Mouse (Mus musculus) lung, embryonic 14.5 days (tissue): ENCODE data around the gene Gpr162. TPM values are rescaled to one million over a fixed set of nuclear protein-coding genes. Genes with fewer than 3 reads are reported as not detected.

Source experiments
- ATAC-seq: fragments of 200-750 bp; cut with Nextera tagmentation; 2 replicates; pipeline ENCODE4 v1.8.0; 2017; ENCODE audit warnings: mild to moderate bottlenecking, moderate TSS enrichment, moderate library complexity; ENCODE audit not compliant: insufficient read depth
- DNase-seq: peaks from one replicate; pipeline ENCODE4 v3.0.0-alpha.2; 2015
- H3K27ac ChIP-seq: fragments of 300-500 bp; sonication (generic); 2 replicates; pipeline ENCODE4 v1.5.1; 2014; ENCODE audit warnings: low read depth, mild to moderate bottlenecking, moderate library complexity
- H3K27me3 ChIP-seq: fragments of 300-500 bp; sonication (generic); 2 replicates; pipeline ENCODE4 v1.6.1; 2014; ENCODE audit warnings: low read length, control low read depth; ENCODE audit not compliant: insufficient read depth
- H3K36me3 ChIP-seq: fragments of 300-500 bp; sonication (generic); 2 replicates; pipeline ENCODE4 v1.6.1; 2014; ENCODE audit warnings: control low read depth; ENCODE audit not compliant: insufficient read depth
- H3K4me1 ChIP-seq: fragments of 300-500 bp; sonication (generic); 2 replicates; pipeline ENCODE4 v1.6.1; 2014; ENCODE audit warnings: antibody characterized with exemption, control low read depth; ENCODE audit not compliant: insufficient read depth
- H3K4me2 ChIP-seq: fragments of 300-500 bp; sonication (generic); 2 replicates; pipeline ENCODE4 v1.6.1; 2014; ENCODE audit warnings: mild to moderate bottlenecking
- H3K4me3 ChIP-seq: fragments of 300-500 bp; sonication (generic); 2 replicates; pipeline ENCODE4 v1.5.1; 2014; ENCODE audit warnings: low read depth, low read length
- H3K9ac ChIP-seq: fragments of 300-500 bp; sonication (generic); 2 replicates; pipeline ENCODE4 v1.6.1; 2014
- H3K9me3 ChIP-seq: fragments of 300-500 bp; sonication (generic); 2 replicates; pipeline ENCODE4 v1.6.1; 2016; ENCODE audit warnings: low read depth, low read length, control low read depth
- CTCF ChIP-seq: IDR thresholded peaks from 2 replicates; pipeline ENCODE4 v1.5.1; 2016; ENCODE audit warnings: antibody characterized with exemption, low read depth
- WGBS: fragments of 180-500 bp; shearing (Covaris S2); extraction: QIAGEN DNeasy Blood & Tissue Kit; methylation state at CpG from one replicate; pipeline ENCODE4 v1.1.7; 2014; 5-methylcytosine and 5-hydroxymethylcytosine counted together
- polyA plus RNA-seq: library from polyadenylated mRNA; unstranded; fragments of >200 nt; fragmentation: Nextera tagmentation; extraction: Ambion mirVana; gene quantifications from 2 replicates; pipeline ENCODE4 v1.2.1, GENCODE M21; 2014

Gene Gpr162
- polyA plus RNA-seq, 1 experiment from 2014 or later = 0.30 TPM

DNA sequence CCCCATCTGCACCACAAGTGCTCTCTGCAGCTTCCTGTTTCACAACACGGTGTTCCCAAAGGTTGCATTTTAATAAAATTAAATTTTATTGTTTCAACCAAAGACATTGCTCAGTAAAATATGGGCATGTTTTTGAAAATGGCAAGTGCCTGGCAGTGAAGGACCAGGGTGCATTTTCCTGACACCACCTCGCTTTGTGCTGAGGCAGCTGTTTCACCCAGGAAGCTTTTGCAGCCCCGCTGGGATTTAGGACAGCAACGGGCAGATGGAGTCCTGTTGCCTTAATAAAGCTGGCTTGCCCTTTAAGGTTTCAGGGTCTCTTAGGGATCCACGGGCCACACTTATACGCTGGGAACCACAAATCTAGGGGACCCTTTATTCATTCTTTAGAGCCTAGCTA, 27.2 kb upstream of the Gpr162 start:
- no peak for DNase-seq
- no peak for ATAC-seq
- Histone ChIP-seq H3K9me3 (no peaks in the 10 kb centered on the region), H3K27me3 (no peaks in the 10 kb centered on the region), H3K4me1 (no peaks in the 10 kb centered on the region), H3K4me2 (no peak overlapping the region), H3K9ac (no peak overlapping the region), H3K4me3 (no peak overlapping the region), H3K27ac (no peak overlapping the region), H3K36me3 (no peaks in the 10 kb centered on the region)
- no peak for TF ChIP-seq CTCF
- WGBS = 37% methylated on average over 6 of the region's 6 CpGs

DNA sequence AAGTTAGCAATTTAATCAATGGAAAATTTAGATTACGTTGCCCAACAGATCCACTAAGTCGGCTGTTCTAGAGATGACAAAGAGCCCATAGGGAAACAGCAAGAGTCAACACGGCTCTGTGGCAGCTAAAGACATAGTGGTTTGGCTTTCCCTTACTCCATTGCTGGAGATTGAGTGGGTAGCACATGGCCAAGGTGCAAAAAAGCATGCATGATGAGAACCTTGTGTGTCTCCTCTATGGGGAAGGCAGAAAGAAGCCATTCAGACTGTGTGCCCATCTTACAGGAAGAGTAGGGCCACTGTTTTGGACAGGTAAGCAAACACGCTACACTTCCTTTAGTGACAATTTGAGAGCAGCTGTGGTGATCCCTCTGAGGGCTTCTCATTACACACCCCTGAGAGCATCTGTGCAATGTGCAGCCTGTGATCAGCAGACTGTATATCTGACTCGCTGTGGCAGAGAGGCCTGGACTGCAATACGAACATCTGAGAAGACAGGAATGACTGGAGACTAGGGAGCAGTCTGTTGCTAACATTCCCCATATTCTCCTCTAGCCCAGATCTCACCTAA, 24.9 kb upstream of the Gpr162 start:
- no peak for TF ChIP-seq CTCF
- Histone ChIP-seq H3K4me2 (no peak overlapping the region), H3K4me3 (no peak overlapping the region), H3K27ac (no peak overlapping the region), H3K9ac (no peak overlapping the region), H3K27me3 (no peaks in the 10 kb centered on the region), H3K4me1 (no peaks in the 10 kb centered on the region), H3K36me3 (no peaks in the 10 kb centered on the region), H3K9me3 (no peaks in the 10 kb centered on the region)
- WGBS = 85% methylated on average over 6 of the region's 6 CpGs
- ATAC-seq = no peak
- no peak for DNase-seq

DNA sequence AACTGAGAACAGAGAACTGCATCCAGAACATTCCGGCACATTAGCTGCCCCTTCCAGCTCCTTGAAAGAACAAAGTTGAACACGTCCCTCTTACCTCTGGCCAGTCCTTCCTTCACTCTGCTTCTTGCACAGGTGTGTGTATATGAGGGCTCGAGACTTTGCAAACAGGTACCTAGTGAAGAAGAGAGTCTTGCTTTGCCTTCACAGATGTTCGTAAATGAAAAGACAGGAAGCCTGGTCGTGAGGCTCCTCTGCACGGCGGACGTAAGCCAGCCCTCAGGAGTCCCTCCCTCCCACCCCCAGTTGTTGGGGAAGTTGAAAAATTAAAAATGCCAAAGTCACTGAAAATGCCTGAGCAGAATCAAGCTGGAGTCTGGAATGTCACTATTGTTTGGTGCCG, 24.2 kb upstream of the Gpr162 start, which contains the start of gene Cd4:
TSS of gene Cd4 (minus strand) at position 236 of the 400 bp plus-strand sequence.
- DNase-seq (no peak), ATAC-seq (no peak)
- Histone ChIP-seq H3K4me3 (no peak within 1 kb of the TSS), H3K9ac (no peak within 1 kb of the TSS), H3K27ac (no peak within 1 kb of the TSS), H3K36me3 (no peaks in the 10 kb centered on the region), H3K4me1 (no peaks in the 10 kb centered on the region), H3K9me3 (no peaks in the 10 kb centered on the region), H3K4me2 (no peak within 1 kb of the TSS), H3K27me3 (no peaks in the 10 kb centered on the region)
- 79% methylated on average over 9 of the region's 9 CpGs for WGBS
- no peak for TF ChIP-seq CTCF

DNA sequence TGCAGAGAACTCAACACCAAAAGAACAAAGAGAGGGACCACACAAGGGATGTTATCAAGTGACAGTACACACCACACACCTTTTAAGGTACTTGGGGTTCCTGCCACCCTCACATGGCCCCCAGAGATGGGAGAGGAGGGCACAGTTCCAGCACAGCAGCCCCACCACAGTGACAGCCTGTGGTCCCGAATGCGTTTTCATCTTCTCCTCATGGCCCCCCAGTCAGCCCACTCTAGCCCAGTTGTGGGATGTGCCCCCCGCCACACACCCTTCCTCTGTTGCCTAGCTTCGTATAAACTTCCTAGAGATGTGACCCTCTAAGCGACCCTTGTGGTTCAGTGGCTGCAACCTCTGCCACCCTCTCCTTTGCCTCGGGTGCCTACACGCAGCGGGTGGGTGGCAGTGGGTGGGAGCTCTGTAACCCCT, 22.2 kb upstream of the Gpr162 start:
- TF ChIP-seq CTCF = no peak
- H3K4me3 ChIP-seq = no peak overlapping the region
- DNase-seq = no peak
- no peaks in the 10 kb centered on the region for H3K36me3 ChIP-seq
- H3K9me3 ChIP-seq = no peaks in the 10 kb centered on the region
- H3K27me3 ChIP-seq = no peaks in the 10 kb centered on the region
- no peak overlapping the region for H3K4me2 ChIP-seq
- ATAC-seq = no peak
- H3K4me1 ChIP-seq = no peaks in the 10 kb centered on the region
- H3K9ac ChIP-seq = no peak overlapping the region
- WGBS = 87% methylated on average over 8 of the region's 8 CpGs
- no peak overlapping the region for H3K27ac ChIP-seq

DNA sequence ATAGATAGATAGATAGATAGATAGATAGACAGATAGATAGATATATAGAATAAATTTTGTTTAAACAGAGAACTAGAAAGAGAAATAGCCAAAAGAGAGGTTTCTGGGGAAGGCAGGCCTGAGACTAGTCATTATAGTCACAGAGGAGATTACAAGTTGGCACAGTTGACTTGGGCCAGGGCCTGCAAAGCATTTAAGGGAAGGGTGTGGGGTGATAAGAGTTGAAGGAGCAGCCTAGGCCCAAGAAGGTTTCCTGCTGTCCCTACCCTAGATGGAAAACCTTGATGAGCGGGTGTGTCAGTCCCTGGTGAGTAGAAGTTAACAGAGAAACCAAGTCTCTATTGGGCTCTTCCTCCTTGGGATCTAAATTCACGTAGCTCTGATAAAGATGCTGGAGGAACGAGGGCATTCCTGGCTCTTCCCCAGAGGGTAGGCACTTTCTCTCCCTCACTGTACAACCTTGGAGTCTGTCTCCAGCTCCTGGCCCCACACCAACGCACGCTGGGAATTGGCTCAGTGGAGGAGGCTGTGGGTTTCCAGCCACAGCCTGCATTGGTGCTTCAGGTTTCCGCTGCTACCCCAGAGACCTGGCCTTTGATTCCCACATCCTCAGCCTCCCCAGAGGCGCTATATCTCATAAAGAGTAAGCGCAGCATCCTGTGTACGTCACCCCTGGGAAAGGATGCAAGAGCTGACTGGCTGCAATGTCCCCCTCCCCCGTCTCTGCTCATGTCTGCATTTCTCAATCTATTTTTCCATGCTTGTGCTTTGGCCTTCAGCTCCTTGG, 21.1 kb upstream of the Gpr162 start:
- H3K36me3 ChIP-seq = no peaks in the 10 kb centered on the region
- no peak overlapping the region for H3K4me2 ChIP-seq
- no peak for TF ChIP-seq CTCF
- H3K27ac ChIP-seq = no peak overlapping the region
- 66% methylated on average over 10 of the region's 10 CpGs for WGBS
- ATAC-seq (no peak), DNase-seq (no peak)
- H3K4me3 ChIP-seq = no peak overlapping the region
- H3K27me3 ChIP-seq = no peaks in the 10 kb centered on the region
- no peaks in the 10 kb centered on the region for H3K9me3 ChIP-seq
- H3K4me1 ChIP-seq = no peaks in the 10 kb centered on the region
- no peak overlapping the region for H3K9ac ChIP-seq

DNA sequence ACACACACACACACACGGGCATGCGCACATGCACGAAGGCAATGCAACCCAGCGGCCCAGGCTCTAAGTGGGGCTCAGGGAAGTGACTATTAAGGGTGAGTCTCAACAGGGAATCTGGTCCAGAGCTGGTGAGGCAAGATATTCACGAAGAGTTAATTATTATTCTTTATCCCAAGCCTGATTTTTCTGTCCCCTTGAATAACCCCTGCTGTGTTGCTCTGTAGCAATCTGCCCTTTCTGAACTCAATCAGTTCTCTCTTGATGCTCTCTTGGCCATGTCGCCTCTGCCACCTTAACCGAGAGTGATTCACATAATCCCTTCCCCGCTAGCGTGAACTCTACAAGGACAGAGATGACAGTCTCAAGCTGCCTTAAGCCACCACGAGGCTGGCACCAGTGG, 19.6 kb upstream of the Gpr162 start:
- ATAC-seq (no peak), DNase-seq (no peak)
- Histone ChIP-seq H3K36me3 (no peaks in the 10 kb centered on the region), H3K4me3 (no peak overlapping the region), H3K4me1 (no peaks in the 10 kb centered on the region), H3K9me3 (no peaks in the 10 kb centered on the region), H3K9ac (no peak overlapping the region), H3K27ac (no peak overlapping the region), H3K27me3 (no peaks in the 10 kb centered on the region), H3K4me2 (no peak overlapping the region)
- TF ChIP-seq CTCF = no peak
- WGBS = 81% methylated on average over 10 of the region's 10 CpGs

DNA sequence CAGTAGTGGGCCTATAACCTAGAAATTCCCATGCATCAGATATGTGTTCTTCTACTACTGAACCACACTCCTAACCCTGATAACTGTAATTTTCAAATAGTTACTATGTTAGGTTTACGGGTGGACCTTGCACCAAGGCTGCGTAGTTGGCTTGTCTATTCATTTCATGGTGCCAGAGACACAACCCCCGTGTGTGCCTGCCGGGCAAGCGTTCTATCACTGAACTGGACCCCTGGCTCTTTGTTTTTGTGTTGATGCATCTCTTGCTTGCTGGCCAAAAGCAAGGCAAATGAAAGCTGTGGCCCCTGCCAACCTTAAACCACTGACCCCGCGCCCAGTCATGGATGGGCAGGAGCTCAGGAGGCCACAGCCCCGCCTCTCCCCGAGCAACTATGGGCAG, 18.0 kb upstream of the Gpr162 start:
- ATAC-seq = no peak
- TF ChIP-seq CTCF = no peak
- H3K36me3 ChIP-seq = no peaks in the 10 kb centered on the region
- no peak overlapping the region for H3K27ac ChIP-seq
- H3K4me3 ChIP-seq = no peak overlapping the region
- no peak for DNase-seq
- no peak overlapping the region for H3K9ac ChIP-seq
- no peak overlapping the region for H3K4me2 ChIP-seq
- no peaks in the 10 kb centered on the region for H3K9me3 ChIP-seq
- 90% methylated on average over 9 of the region's 9 CpGs for WGBS
- no peaks in the 10 kb centered on the region for H3K4me1 ChIP-seq
- no peaks in the 10 kb centered on the region for H3K27me3 ChIP-seq
